Mouse (Mus musculus) layer of hippocampus, adult 9-11 months (tissue): Measurements from ENCODE around the gene Kpna1.

Source experiments
- DNase-seq: peaks from one replicate; pipeline ENCODE4 v3.0.0; 2022

Gene Kpna1

DNA sequence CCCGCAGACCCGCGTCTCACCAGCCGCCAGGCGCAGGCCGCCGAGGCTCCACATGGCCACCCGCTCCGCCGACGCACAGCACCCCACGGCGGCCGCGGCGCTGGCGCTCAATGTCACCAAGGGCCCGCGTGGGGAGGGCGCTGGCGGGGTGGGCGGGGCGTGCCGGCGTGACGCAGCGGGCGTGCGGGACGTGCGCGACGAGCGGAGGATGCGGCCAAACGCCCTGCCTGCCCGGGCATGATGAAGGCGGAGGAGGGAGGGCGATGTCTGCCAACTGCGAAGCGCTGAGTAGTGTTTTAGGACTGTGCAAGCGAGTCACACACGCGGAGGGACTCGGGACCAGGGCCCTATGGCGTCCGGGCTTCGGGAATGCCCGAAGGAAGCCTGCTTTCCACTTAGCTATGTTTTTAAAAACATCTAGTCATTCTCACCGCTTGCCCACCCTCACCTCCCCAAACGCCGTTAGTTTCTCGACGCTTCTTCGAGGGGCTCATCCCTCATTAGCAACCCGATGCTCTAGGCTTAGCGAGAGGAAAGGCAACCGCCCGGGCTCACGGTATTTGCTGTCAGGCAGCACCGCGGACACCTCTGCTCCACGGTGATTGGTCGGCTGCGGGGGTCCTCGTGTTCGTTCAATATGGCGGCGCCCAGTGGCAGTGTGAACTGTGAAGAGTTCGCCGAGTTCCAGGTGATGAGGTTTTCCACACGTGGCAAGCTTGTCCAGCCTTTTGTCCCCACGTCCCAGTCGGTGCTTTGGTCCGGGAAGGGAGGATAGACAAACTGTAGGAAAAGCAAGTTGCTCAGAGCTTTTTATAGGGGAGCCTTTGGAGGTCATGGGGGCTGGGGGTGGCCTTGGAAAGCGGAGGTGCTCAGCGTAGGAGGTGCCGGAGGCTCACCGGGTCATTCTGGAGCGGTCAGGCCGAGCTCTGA lies 93.2 kb downstream of the Kpna1 start, which contains the start of the genes Fam162a and Ccdc58:
Gene Fam162a (minus strand): TSS at position 145 of the 930 bp plus-strand sequence.
Gene Ccdc58 (plus strand): TSS at position 236 of the 930 bp plus-strand sequence.
- peak; percentile 93 for DNase-seq

GRCm38 (mm10) chr16:36072410-36073011 lies 94.0 kb downstream of the Kpna1 start:
- DNase-seq: no peak

GRCm38 (mm10) chr16:36074772-36075171 lies 96.2 kb downstream of the Kpna1 start:
- no peak for DNase-seq

DNA sequence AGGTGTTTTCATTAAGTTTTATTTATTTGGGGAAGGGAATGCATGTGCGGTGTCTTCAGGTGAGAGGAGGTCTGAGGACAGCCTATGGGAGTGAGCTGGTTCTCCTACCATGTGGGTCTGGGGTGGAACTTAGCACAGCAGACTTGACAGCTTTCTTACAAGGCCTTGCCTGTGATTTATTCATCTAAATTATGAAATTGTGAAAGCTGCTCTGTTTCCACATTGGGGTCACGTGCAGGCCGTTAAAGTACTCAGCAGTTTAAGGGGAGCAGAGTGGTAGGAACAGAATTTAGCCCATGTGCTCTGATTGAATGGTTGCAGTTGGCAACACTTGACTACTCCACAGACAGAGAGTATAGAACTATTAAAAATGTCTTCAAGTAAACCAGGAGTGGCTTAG lies 101.4 kb downstream of the Kpna1 start:
- DNase-seq: no peak
